Mouse (Mus musculus): ENCODE results near the gene Ephb1.

The Ephb1 gene

GRCm38 (mm10) chr9:102352186-102353055 lies 2.1 kb downstream of the Ephb1 start:
- peak; percentile 29 for DNase-seq (ENCODE audit: inconsistent ontology term)

- peak; percentile 8 for DNase-seq (ENCODE audit: inconsistent ontology term)
Measured at GRCm38 (mm10) chr9:102351721-102352120, 2.8 kb downstream of the Ephb1 start.

- DNase-seq (ENCODE audit: inconsistent ontology term) = no peak
Measured at GRCm38 (mm10) chr9:102351221-102351620, 3.3 kb downstream of the Ephb1 start.

GRCm38 (mm10) chr9:102350696-102351095 lies 3.8 kb downstream of the Ephb1 start:
- DNase-seq (ENCODE audit: inconsistent ontology term) = no peak

GRCm38 (mm10) chr9:102350076-102350475 lies 4.4 kb downstream of the Ephb1 start:
- no peak for DNase-seq (ENCODE audit: inconsistent ontology term)

GRCm38 (mm10) chr9:102346801-102347200 lies 7.7 kb downstream of the Ephb1 start:
- no peak for DNase-seq (ENCODE audit: inconsistent ontology term)

GRCm38 (mm10) chr9:102345474-102345873 lies 9.0 kb downstream of the Ephb1 start:
- DNase-seq (ENCODE audit: inconsistent ontology term) = no peak

- no peak for DNase-seq (ENCODE audit: inconsistent ontology term)
Measured at GRCm38 (mm10) chr9:102345047-102345446, 9.4 kb downstream of the Ephb1 start.

- no peak for DNase-seq (ENCODE audit: inconsistent ontology term)
Measured at GRCm38 (mm10) chr9:102344086-102344930, 10.2 kb downstream of the Ephb1 start.

GRCm38 (mm10) chr9:102343061-102343460 lies 11.4 kb downstream of the Ephb1 start:
- DNase-seq (ENCODE audit: inconsistent ontology term) = no peak

- no peak for DNase-seq (ENCODE audit: inconsistent ontology term)
Measured at GRCm38 (mm10) chr9:102342026-102342425, 12.5 kb downstream of the Ephb1 start.

GRCm38 (mm10) chr9:102340768-102341167 lies 13.7 kb downstream of the Ephb1 start:
- peak; percentile 32 for DNase-seq (ENCODE audit: inconsistent ontology term)

- DNase-seq (ENCODE audit: inconsistent ontology term) = no peak
Measured at GRCm38 (mm10) chr9:102335571-102336282, 18.8 kb downstream of the Ephb1 start.

GRCm38 (mm10) chr9:102330266-102331060 lies 24.0 kb downstream of the Ephb1 start:
- DNase-seq (ENCODE audit: inconsistent ontology term) = no peak

- no peak for DNase-seq (ENCODE audit: inconsistent ontology term)
Measured at GRCm38 (mm10) chr9:102327625-102328150, 26.8 kb downstream of the Ephb1 start.

- DNase-seq (ENCODE audit: inconsistent ontology term) = no peak
Measured at GRCm38 (mm10) chr9:102315436-102315835, 39.1 kb downstream of the Ephb1 start.

- no peak for DNase-seq (ENCODE audit: inconsistent ontology term)
Measured at GRCm38 (mm10) chr9:102314795-102315194, 39.7 kb downstream of the Ephb1 start.

GRCm38 (mm10) chr9:102310431-102310830 lies 44.1 kb downstream of the Ephb1 start:
- DNase-seq (ENCODE audit: inconsistent ontology term) = no peak

GRCm38 (mm10) chr9:102309278-102309677 lies 45.2 kb downstream of the Ephb1 start:
- no peak for DNase-seq (ENCODE audit: inconsistent ontology term)

- DNase-seq (ENCODE audit: inconsistent ontology term) = no peak
Measured at GRCm38 (mm10) chr9:102307656-102308055, 46.8 kb downstream of the Ephb1 start.

Measured in Muller cell, postnatal 12 days (primary cell).